Mouse (Mus musculus): Measurements from ENCODE around the gene Siglecg.
A peak's percentile ranks its signal among the peaks of the same experiment; 100 is the strongest.

- TF ChIP-seq CTCF (IDR thresholded peaks at IDR 0.05; ENCODE audit: low read depth) = peak; percentile 96
- TF ChIP-seq EP300 (IDR thresholded peaks at IDR 0.05; ENCODE audit: low read depth) = no peak
Observed at GRCm38 (mm10) chr7:43422995-43423617, 15.1 kb downstream of the Siglecg start.
